Mouse (Mus musculus): Measurements from ENCODE around the gene Zfyve26. TPM values are rescaled to one million over a fixed set of nuclear protein-coding genes. Genes with fewer than 3 reads are reported as not detected.
A peak's percentile ranks its signal among the peaks of the same experiment; 100 is the strongest.
"Not testable (repeated sequence)": the region's sequence is repeated elsewhere in the genome, so short reads cannot be mapped to it uniquely, and the experiment has no call there.

Gene Zfyve26
- polyA plus RNA-seq, 1 experiment from 2014 or later, result 7.0 TPM

- H3K9me3 ChIP-seq (ENCODE audit: control insufficient read depth, low read length); H3K4me1 ChIP-seq (ENCODE audit: control insufficient read depth, insufficient read depth, low read depth, low read length); H3K27me3 ChIP-seq (replicated peaks; ENCODE audit: control insufficient read depth, insufficient read depth, low read length); H3K4me3 ChIP-seq (ENCODE audit: low read length); ATAC-seq; H3K27ac ChIP-seq (ENCODE audit: low read depth, low read length); H3K4me2 ChIP-seq (ENCODE audit: low read length); H3K9ac ChIP-seq (ENCODE audit: low read depth, low read length); H3K36me3 ChIP-seq (ENCODE audit: control insufficient read depth, insufficient read depth, low read length): not testable (repeated sequence)
- 68% methylated on average over 2 of the region's 2 CpGs for WGBS
Measured at GRCm38 (mm10) chr12:79322539-79322938, 26.4 kb upstream of the Zfyve26 start.

DNA sequence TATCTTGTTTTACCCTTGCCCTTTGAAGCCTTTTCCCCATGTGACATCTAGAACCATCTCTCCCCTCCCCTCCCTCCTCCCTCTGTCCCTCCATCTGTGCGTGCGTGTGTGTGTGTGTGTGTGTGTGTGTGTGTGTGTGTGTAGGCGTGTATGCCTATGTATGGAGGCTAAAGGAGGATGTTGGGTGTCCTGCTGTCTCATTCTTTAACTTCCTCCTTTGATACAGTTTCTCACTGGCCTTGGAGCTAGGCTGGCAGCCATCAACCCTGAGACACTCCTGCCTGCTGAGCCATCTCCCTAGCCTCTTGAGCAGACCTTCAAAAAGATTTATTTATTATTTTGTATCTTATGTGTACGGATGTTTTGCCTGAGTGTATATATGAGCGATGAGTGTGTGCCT is 24.8 kb upstream of the Zfyve26 start:
- H3K9ac ChIP-seq (ENCODE audit: low read depth, low read length), result no peak overlapping the region
- no peak overlapping the region for H3K4me2 ChIP-seq (ENCODE audit: low read length)
- no peak for ATAC-seq
- H3K27ac ChIP-seq (ENCODE audit: low read depth, low read length), result no peak overlapping the region
- no peak overlapping the region for H3K4me3 ChIP-seq (ENCODE audit: low read length)
- 83% methylated on average over 5 of the region's 5 CpGs for WGBS
- no peaks in the 10 kb centered on the region for H3K36me3 ChIP-seq (ENCODE audit: control insufficient read depth, insufficient read depth, low read length)
- no peaks in the 10 kb centered on the region for H3K4me1 ChIP-seq (ENCODE audit: control insufficient read depth, insufficient read depth, low read depth, low read length)
- H3K9me3 ChIP-seq (ENCODE audit: control insufficient read depth, low read length), result no peaks in the 10 kb centered on the region
- H3K27me3 ChIP-seq (replicated peaks; ENCODE audit: control insufficient read depth, insufficient read depth, low read length), result no peaks in the 10 kb centered on the region

- Histone ChIP-seq H3K27me3 (replicated peaks; ENCODE audit: control insufficient read depth, insufficient read depth, low read length) (no peaks in the 10 kb centered on the region), H3K9me3 (ENCODE audit: control insufficient read depth, low read length) (no peaks in the 10 kb centered on the region), H3K4me2 (ENCODE audit: low read length) (no peak overlapping the region), H3K9ac (ENCODE audit: low read depth, low read length) (no peak overlapping the region), H3K27ac (ENCODE audit: low read depth, low read length) (no peak overlapping the region), H3K4me3 (ENCODE audit: low read length) (no peak overlapping the region), H3K4me1 (ENCODE audit: control insufficient read depth, insufficient read depth, low read depth, low read length) (no peaks in the 10 kb centered on the region), H3K36me3 (ENCODE audit: control insufficient read depth, insufficient read depth, low read length) (no peaks in the 10 kb centered on the region)
- 87% methylated on average over 5 of the region's 5 CpGs for WGBS
- ATAC-seq, result no peak
Measured at GRCm38 (mm10) chr12:79317339-79317738, 21.2 kb upstream of the Zfyve26 start.

DNA sequence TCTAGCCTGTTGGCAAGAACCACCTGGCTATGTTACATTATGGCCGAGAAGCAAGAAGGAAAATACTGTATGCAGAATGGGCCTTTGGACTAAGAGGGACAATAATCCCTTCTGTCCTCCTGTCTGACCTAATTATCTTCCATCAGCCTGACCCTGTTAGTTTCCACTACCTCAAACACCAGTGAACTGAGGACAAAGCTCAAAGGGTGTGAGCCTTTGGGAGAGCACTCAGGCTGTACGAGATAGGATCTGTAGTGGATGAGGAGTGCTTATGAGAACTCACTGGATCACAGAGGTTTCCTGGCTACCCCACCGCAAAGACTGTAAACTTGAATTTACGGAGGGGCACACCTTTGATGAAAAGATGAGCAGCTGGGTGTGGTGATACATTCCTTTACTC is 17.6 kb upstream of the Zfyve26 start:
- WGBS, result 90% methylated on average over 4 of the region's 4 CpGs
- no peaks in the 10 kb centered on the region for H3K4me1 ChIP-seq (ENCODE audit: control insufficient read depth, insufficient read depth, low read depth, low read length)
- H3K27me3 ChIP-seq (replicated peaks; ENCODE audit: control insufficient read depth, insufficient read depth, low read length), result no peaks in the 10 kb centered on the region
- H3K4me2 ChIP-seq (ENCODE audit: low read length), result no peak overlapping the region
- H3K27ac ChIP-seq (ENCODE audit: low read depth, low read length), result no peak overlapping the region
- ATAC-seq, result no peak
- H3K36me3 ChIP-seq (ENCODE audit: control insufficient read depth, insufficient read depth, low read length), result no peaks in the 10 kb centered on the region
- no peaks in the 10 kb centered on the region for H3K9me3 ChIP-seq (ENCODE audit: control insufficient read depth, low read length)
- no peak overlapping the region for H3K4me3 ChIP-seq (ENCODE audit: low read length)
- no peak overlapping the region for H3K9ac ChIP-seq (ENCODE audit: low read depth, low read length)

DNA sequence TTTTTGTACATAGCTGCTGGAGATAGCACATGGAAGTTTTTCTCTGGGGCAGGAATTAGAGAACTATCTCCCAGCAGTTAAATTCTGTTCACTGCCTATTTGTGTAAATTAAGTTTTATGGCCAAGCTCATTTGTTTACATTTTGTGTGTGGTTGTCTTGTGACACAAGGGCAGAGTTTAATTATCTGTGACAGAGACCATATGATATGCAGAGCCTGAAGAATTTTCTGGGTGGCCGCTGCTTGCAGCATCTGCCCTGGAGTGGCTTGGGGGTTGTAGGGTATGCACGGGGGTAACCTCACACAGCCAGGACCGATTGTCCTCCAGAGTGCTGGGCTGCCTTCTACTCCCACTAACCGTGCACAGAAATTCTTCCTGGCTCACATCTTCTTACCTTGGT is 9.9 kb upstream of the Zfyve26 start:
- Histone ChIP-seq H3K4me3 (ENCODE audit: low read length) (no peak overlapping the region), H3K9me3 (ENCODE audit: control insufficient read depth, low read length) (no peaks in the 10 kb centered on the region), H3K4me1 (ENCODE audit: control insufficient read depth, insufficient read depth, low read depth, low read length) (no peaks in the 10 kb centered on the region), H3K27me3 (replicated peaks; ENCODE audit: control insufficient read depth, insufficient read depth, low read length) (no peaks in the 10 kb centered on the region), H3K9ac (ENCODE audit: low read depth, low read length) (no peak overlapping the region), H3K36me3 (ENCODE audit: control insufficient read depth, insufficient read depth, low read length) (no peaks in the 10 kb centered on the region), H3K27ac (ENCODE audit: low read depth, low read length) (no peak overlapping the region), H3K4me2 (ENCODE audit: low read length) (no peak overlapping the region)
- WGBS, result 81% methylated on average over 4 of the region's 4 CpGs
- no peak for ATAC-seq

DNA sequence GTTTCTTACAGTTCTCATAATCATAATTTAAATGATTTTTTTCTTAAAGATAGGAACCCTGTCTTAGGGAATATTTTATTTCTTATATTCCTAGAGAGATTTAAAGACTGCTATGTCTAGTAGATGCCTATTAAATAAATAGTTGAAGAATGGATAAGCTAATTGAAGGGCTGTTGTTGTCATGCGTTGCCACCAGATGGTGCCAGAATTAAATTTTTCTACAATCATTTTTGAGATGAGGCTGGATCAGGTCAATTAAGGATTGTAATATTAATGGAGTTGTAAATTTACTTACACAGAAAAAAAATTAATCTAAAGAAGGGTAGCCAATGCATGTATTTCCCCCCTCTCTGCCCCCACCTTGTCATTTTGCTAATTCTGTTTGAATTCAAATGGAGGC is 9.0 kb upstream of the Zfyve26 start:
- no peak for ATAC-seq
- 57% methylated on average over 1 of the region's 1 CpGs for WGBS

DNA sequence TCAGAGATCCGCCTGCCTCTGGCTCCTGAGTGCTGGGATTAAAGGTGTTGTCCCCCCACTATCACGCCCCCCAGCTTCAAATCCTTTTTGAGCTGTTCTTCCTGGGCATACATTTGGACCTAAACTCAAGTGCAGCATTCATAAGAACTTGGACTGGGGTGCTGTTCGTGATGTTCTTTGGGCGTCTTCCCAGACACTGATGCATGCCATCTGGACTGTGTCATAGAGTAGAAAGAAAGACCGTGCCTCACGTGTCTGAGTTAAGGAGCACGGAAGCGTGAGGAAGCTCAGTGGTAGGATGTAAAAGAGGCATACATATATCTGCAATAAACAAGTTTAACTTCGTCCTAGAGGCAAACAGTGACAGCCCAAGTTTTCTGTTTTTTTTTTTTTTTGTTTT is 5.7 kb upstream of the Zfyve26 start:
- H3K27ac ChIP-seq (ENCODE audit: low read depth, low read length), result no peak overlapping the region
- no peaks in the 10 kb centered on the region for H3K36me3 ChIP-seq (ENCODE audit: control insufficient read depth, insufficient read depth, low read length)
- H3K4me1 ChIP-seq (ENCODE audit: control insufficient read depth, insufficient read depth, low read depth, low read length), result no peaks in the 10 kb centered on the region
- WGBS, result 89% methylated on average over 9 of the region's 9 CpGs
- no peaks in the 10 kb centered on the region for H3K27me3 ChIP-seq (replicated peaks; ENCODE audit: control insufficient read depth, insufficient read depth, low read length)
- H3K4me2 ChIP-seq (ENCODE audit: low read length), result no peak overlapping the region
- H3K9me3 ChIP-seq (ENCODE audit: control insufficient read depth, low read length), result no peaks in the 10 kb centered on the region
- H3K4me3 ChIP-seq (ENCODE audit: low read length), result no peak overlapping the region
- H3K9ac ChIP-seq (ENCODE audit: low read depth, low read length), result no peak overlapping the region
- no peak for ATAC-seq

More for the DNA sequence above, 9.0 kb upstream of the Zfyve26 start:
- no peaks in the 10 kb centered on the region for H3K36me3 ChIP-seq (ENCODE audit: control insufficient read depth, insufficient read depth, low read length)
- H3K4me3 ChIP-seq (ENCODE audit: low read length), result no peak overlapping the region
- H3K4me1 ChIP-seq (ENCODE audit: control insufficient read depth, insufficient read depth, low read depth, low read length), result no peaks in the 10 kb centered on the region
- no peaks in the 10 kb centered on the region for H3K27me3 ChIP-seq (replicated peaks; ENCODE audit: control insufficient read depth, insufficient read depth, low read length)
- H3K27ac ChIP-seq (ENCODE audit: low read depth, low read length), result no peak overlapping the region
- no peaks in the 10 kb centered on the region for H3K9me3 ChIP-seq (ENCODE audit: control insufficient read depth, low read length)
- H3K9ac ChIP-seq (ENCODE audit: low read depth, low read length), result no peak overlapping the region
- H3K4me2 ChIP-seq (ENCODE audit: low read length), result no peak overlapping the region

- ATAC-seq, result no peak
- Histone ChIP-seq H3K9ac (ENCODE audit: low read depth, low read length) (no peak overlapping the region), H3K4me1 (ENCODE audit: control insufficient read depth, insufficient read depth, low read depth, low read length) (peaks cover 10% of the 10 kb centered on the region), H3K27me3 (replicated peaks; ENCODE audit: control insufficient read depth, insufficient read depth, low read length) (no peaks in the 10 kb centered on the region), H3K36me3 (ENCODE audit: control insufficient read depth, insufficient read depth, low read length) (peaks cover 3% of the 10 kb centered on the region; the same call in 1 of the 2 replicates), H3K27ac (ENCODE audit: low read depth, low read length) (no peak overlapping the region), H3K9me3 (ENCODE audit: control insufficient read depth, low read length) (no peaks in the 10 kb centered on the region), H3K4me2 (ENCODE audit: low read length) (peak overlapping the region; percentile 89), H3K4me3 (ENCODE audit: low read length) (peak overlapping the region; percentile 61)
- WGBS, result 18% methylated on average over 15 of the region's 15 CpGs
Measured at GRCm38 (mm10) chr12:79297884-79298636, 2.0 kb upstream of the Zfyve26 start.

GRCm38 (mm10) chr12:79297121-79297576 is 1.0 kb upstream of the Zfyve26 start, which contains the start of gene Rad51b:
Rad51b (plus strand) TSS chr12:79297282.
- under 1% methylated on average over 21 of the region's 21 CpGs for WGBS
- Histone ChIP-seq H3K4me1 (ENCODE audit: control insufficient read depth, insufficient read depth, low read depth, low read length) (peaks cover 10% of the 10 kb centered on the region), H3K27me3 (replicated peaks; ENCODE audit: control insufficient read depth, insufficient read depth, low read length) (no peaks in the 10 kb centered on the region), H3K36me3 (ENCODE audit: control insufficient read depth, insufficient read depth, low read length) (peaks cover 3% of the 10 kb centered on the region; the same call in 1 of the 2 replicates), H3K9me3 (ENCODE audit: control insufficient read depth, low read length) (no peaks in the 10 kb centered on the region), H3K9ac (ENCODE audit: low read depth, low read length) (peak within 1 kb of the TSS; percentile 72), H3K4me2 (ENCODE audit: low read length) (peak within 1 kb of the TSS; percentile 90), H3K27ac (ENCODE audit: low read depth, low read length) (peak within 1 kb of the TSS; percentile 67), H3K4me3 (ENCODE audit: low read length) (peak within 1 kb of the TSS; percentile 61)
- ATAC-seq, result peak; percentile 84

Measured in hindbrain, embryonic 16.5 days (tissue).